Mouse (Mus musculus): Measurements from ENCODE around the gene Lims1. TPM values are rescaled to one million over a fixed set of nuclear protein-coding genes. Genes with fewer than 3 reads are reported as not detected.

Gene Lims1
- polyA plus RNA-seq, 1 experiment from 2014 or later: 107 TPM

GRCm38 (mm10) chr10:58383761-58384160 lies 60.5 kb downstream of the Lims1 start:
- 84% methylated on average over 2 of the region's 2 CpGs for WGBS
- Histone ChIP-seq H3K9ac (replicated peaks) (no peak overlapping the region), H3K4me1 (replicated peaks) (peaks cover 14% of the 10 kb centered on the region), H3K27ac (no peak overlapping the region), H3K4me2 (no peak overlapping the region), H3K36me3 (no peaks in the 10 kb centered on the region), H3K9me3 (no peaks in the 10 kb centered on the region), H3K4me3 (replicated peaks) (no peak overlapping the region), H3K27me3 (no peaks in the 10 kb centered on the region)
- ATAC-seq (ENCODE audit: insufficient number of reproducible peaks, insufficient read depth, low FRiP score, low TSS enrichment, low read depth): no peak

DNA sequence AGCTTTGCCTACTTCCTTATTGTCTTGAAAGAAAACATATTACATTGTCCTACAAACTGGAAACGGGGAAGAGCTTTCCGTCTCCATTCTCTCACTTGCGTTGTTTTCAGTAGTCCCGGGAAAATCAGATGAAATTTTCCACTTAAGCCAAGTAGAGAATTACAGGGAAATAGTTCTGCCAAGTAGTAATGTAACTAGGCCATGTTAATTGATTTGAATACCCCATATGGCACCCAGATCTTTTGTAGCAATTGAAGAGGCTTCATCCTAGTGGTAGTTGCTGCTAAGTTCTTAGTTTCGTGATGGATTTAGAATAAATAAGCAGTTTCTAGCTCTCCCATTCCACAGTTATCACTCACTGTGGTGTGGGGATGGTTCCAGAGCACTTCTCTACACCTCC lies 62.4 kb downstream of the Lims1 start:
- Histone ChIP-seq H3K4me2 (no peak overlapping the region), H3K4me1 (replicated peaks) (peaks cover 14% of the 10 kb centered on the region), H3K9ac (replicated peaks) (no peak overlapping the region), H3K36me3 (no peaks in the 10 kb centered on the region), H3K27ac (no peak overlapping the region), H3K9me3 (no peaks in the 10 kb centered on the region), H3K27me3 (no peaks in the 10 kb centered on the region), H3K4me3 (replicated peaks) (no peak overlapping the region)
- ATAC-seq (ENCODE audit: insufficient number of reproducible peaks, insufficient read depth, low FRiP score, low TSS enrichment, low read depth): no peak
- 89% methylated on average over 5 of the region's 5 CpGs for WGBS

DNA sequence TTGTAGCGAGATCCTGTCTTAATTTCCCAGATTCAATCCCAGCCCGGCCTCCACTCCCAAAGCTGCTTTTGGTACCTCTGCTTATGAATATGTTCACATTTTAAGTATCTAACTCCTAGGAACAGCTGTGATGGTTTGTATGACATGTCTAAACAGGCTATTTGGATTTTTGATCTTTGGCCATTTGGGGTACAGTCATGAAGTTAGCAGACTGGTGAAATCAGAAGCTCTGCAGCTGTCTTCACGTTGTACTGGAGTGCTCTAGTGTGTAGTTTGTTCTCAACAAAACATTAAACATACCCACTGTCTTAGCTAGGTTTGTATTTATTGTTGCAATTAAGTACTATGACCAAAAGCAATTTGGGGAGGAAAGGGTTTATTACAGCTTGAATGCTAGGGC lies 63.7 kb downstream of the Lims1 start:
- no peak overlapping the region for H3K4me2 ChIP-seq
- no peak overlapping the region for H3K9ac ChIP-seq (replicated peaks)
- H3K27ac ChIP-seq: no peak overlapping the region
- no peaks in the 10 kb centered on the region for H3K36me3 ChIP-seq
- H3K9me3 ChIP-seq: no peaks in the 10 kb centered on the region
- peaks cover 11% of the 10 kb centered on the region for H3K4me1 ChIP-seq (replicated peaks)
- no peak overlapping the region for H3K4me3 ChIP-seq (replicated peaks)
- ATAC-seq (ENCODE audit: insufficient number of reproducible peaks, insufficient read depth, low FRiP score, low TSS enrichment, low read depth): no peak
- WGBS: 85% methylated on average over 3 of the region's 3 CpGs
- no peaks in the 10 kb centered on the region for H3K27me3 ChIP-seq

- H3K27me3 ChIP-seq: no peaks in the 10 kb centered on the region
- H3K27ac ChIP-seq: no peak overlapping the region
- no peak overlapping the region for H3K4me3 ChIP-seq (replicated peaks)
- 88% methylated on average over 3 of the region's 3 CpGs for WGBS
- H3K9ac ChIP-seq (replicated peaks): no peak overlapping the region
- ATAC-seq (ENCODE audit: insufficient number of reproducible peaks, insufficient read depth, low FRiP score, low TSS enrichment, low read depth): no peak
- no peaks in the 10 kb centered on the region; the same call in 1 of the 2 replicates for H3K4me1 ChIP-seq (replicated peaks)
- H3K9me3 ChIP-seq: no peaks in the 10 kb centered on the region
- H3K4me2 ChIP-seq: no peak overlapping the region
- no peaks in the 10 kb centered on the region for H3K36me3 ChIP-seq
Observed at GRCm38 (mm10) chr10:58388648-58389047, 65.4 kb downstream of the Lims1 start.

GRCm38 (mm10) chr10:58389151-58389550 lies 65.9 kb downstream of the Lims1 start:
- no peaks in the 10 kb centered on the region for H3K9me3 ChIP-seq
- H3K4me3 ChIP-seq (replicated peaks): no peak overlapping the region
- no peak overlapping the region for H3K4me2 ChIP-seq
- no peaks in the 10 kb centered on the region for H3K36me3 ChIP-seq
- H3K9ac ChIP-seq (replicated peaks): no peak overlapping the region
- no peaks in the 10 kb centered on the region for H3K27me3 ChIP-seq
- no peaks in the 10 kb centered on the region; the same call in 1 of the 2 replicates for H3K4me1 ChIP-seq (replicated peaks)
- WGBS: 76% methylated on average over 3 of the region's 3 CpGs
- H3K27ac ChIP-seq: no peak overlapping the region
- no peak for ATAC-seq (ENCODE audit: insufficient number of reproducible peaks, insufficient read depth, low FRiP score, low TSS enrichment, low read depth)

DNA sequence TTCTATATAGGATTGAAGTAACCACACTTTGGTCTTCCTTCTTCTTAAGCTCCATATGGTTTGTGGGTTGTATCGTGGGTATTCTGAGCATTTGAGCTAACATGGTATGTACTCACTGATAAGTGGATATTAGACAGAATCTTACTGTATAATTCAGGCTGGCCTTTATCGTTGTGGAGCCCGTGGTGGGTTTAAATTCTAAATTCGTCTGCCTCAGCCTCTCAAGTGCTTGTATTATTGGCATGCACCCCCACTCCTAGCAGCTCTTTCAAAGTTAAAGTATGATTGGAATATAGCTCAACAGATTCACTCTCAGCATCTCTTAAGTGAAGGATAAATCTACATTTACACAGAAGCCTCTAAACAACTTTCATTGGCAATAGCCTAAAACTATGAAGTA lies 69.2 kb downstream of the Lims1 start:
- H3K9me3 ChIP-seq: no peaks in the 10 kb centered on the region
- no peak for ATAC-seq (ENCODE audit: insufficient number of reproducible peaks, insufficient read depth, low FRiP score, low TSS enrichment, low read depth)
- no peak overlapping the region for H3K9ac ChIP-seq (replicated peaks)
- H3K27me3 ChIP-seq: no peaks in the 10 kb centered on the region
- no peaks in the 10 kb centered on the region for H3K36me3 ChIP-seq
- no peak overlapping the region for H3K4me2 ChIP-seq
- 89% methylated on average over 4 of the region's 4 CpGs for WGBS
- no peaks in the 10 kb centered on the region; the same call in 1 of the 2 replicates for H3K4me1 ChIP-seq (replicated peaks)
- no peak overlapping the region for H3K27ac ChIP-seq
- H3K4me3 ChIP-seq (replicated peaks): no peak overlapping the region

DNA sequence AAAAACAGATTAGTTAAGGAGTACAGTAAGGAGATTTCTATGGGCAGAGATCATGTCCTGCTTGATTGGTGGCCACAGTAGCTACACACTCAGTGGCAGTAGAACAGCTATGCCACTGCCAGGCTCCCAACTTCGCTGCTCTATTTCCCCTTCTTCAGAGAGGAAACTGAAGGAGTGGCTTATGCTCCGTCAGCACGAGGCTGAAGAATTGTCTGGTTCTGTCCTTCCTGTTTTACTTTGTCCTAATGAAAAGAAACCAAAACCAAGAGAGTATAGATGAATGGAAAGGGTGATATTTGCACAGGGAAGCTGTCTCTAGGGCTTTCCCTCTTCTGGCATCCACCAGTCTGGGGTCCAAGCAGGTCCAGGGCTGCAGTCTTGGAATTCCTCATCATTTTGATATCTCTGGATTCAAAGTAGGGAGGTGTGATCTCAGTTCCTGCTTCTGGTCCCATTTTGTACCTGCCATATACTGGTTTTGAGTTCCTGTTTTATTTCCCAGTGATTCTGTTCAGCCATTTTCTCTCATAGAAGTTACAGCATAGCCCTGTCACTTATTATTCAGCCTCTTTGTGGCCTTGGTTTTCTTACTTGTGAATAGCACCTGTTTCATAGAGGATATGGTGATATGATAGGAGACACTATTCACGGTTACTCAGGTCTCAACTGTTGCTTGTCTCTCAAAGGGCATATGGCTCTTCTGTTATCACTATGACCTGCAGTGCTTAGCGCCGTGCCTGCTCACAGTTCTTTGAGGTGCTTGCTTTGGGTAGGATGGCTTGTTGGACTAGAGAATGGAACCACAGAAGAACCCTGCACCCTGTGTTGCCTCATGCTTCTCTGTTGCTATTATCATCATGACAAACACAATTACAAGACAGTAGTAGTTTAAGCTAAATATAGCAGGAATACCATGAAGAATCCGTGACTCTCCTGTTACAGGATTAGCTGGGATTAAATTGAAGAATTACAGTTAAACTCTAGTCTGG lies 70.1 kb downstream of the Lims1 start:
- no peaks in the 10 kb centered on the region for H3K27me3 ChIP-seq

GRCm38 (mm10) chr10:58394170-58394569 lies 70.9 kb downstream of the Lims1 start:
- H3K4me2 ChIP-seq: no peak overlapping the region

More for the DNA sequence above, 70.1 kb downstream of the Lims1 start:
- no peak for ATAC-seq (ENCODE audit: insufficient number of reproducible peaks, insufficient read depth, low FRiP score, low TSS enrichment, low read depth)
- WGBS: 86% methylated on average over 7 of the region's 7 CpGs
- Histone ChIP-seq H3K36me3 (no peaks in the 10 kb centered on the region), H3K27ac (peak overlapping the region; percentile 9; the same call in 1 of the 2 replicates), H3K4me3 (replicated peaks) (no peak overlapping the region), H3K9me3 (no peaks in the 10 kb centered on the region), H3K9ac (replicated peaks) (no peak overlapping the region), H3K4me2 (no peak overlapping the region), H3K4me1 (replicated peaks) (no peaks in the 10 kb centered on the region; the same call in 1 of the 2 replicates)

GRCm38 (mm10) chr10:58395315-58395714 lies 72.0 kb downstream of the Lims1 start:
- WGBS: 97% methylated on average over 4 of the region's 4 CpGs
- no peak overlapping the region for H3K27ac ChIP-seq

More at GRCm38 (mm10) chr10:58394170-58394569, 70.9 kb downstream of the Lims1 start:
- H3K9ac ChIP-seq (replicated peaks): no peak overlapping the region
- no peaks in the 10 kb centered on the region for H3K9me3 ChIP-seq
- no peaks in the 10 kb centered on the region for H3K27me3 ChIP-seq
- ATAC-seq (ENCODE audit: insufficient number of reproducible peaks, insufficient read depth, low FRiP score, low TSS enrichment, low read depth): no peak
- 77% methylated on average over 10 of the region's 10 CpGs for WGBS
- 0 out of 2 replicates have a peak overlapping the region, but pooled peaks have one; percentile 17 for H3K27ac ChIP-seq
- no peaks in the 10 kb centered on the region; the same call in 1 of the 2 replicates for H3K4me1 ChIP-seq (replicated peaks)
- H3K4me3 ChIP-seq (replicated peaks): no peak overlapping the region
- peaks cover 7% of the 10 kb centered on the region for H3K36me3 ChIP-seq

GRCm38 (mm10) chr10:58395723-58396122 lies 72.5 kb downstream of the Lims1 start:
- Histone ChIP-seq H3K4me3 (replicated peaks) (no peak overlapping the region), H3K9ac (replicated peaks) (no peak overlapping the region), H3K9me3 (no peaks in the 10 kb centered on the region), H3K27ac (no peak overlapping the region), H3K4me2 (no peak overlapping the region), H3K27me3 (no peaks in the 10 kb centered on the region), H3K4me1 (replicated peaks) (no peaks in the 10 kb centered on the region), H3K36me3 (peaks cover 12% of the 10 kb centered on the region)
- ATAC-seq (ENCODE audit: insufficient number of reproducible peaks, insufficient read depth, low FRiP score, low TSS enrichment, low read depth): no peak
- 88% methylated on average over 2 of the region's 2 CpGs for WGBS

More at GRCm38 (mm10) chr10:58395315-58395714, 72.0 kb downstream of the Lims1 start:
- H3K27me3 ChIP-seq: no peaks in the 10 kb centered on the region
- no peaks in the 10 kb centered on the region for H3K9me3 ChIP-seq
- H3K36me3 ChIP-seq: peaks cover 12% of the 10 kb centered on the region
- no peak for ATAC-seq (ENCODE audit: insufficient number of reproducible peaks, insufficient read depth, low FRiP score, low TSS enrichment, low read depth)
- H3K9ac ChIP-seq (replicated peaks): no peak overlapping the region
- H3K4me2 ChIP-seq: no peak overlapping the region
- H3K4me1 ChIP-seq (replicated peaks): no peaks in the 10 kb centered on the region; the same call in 1 of the 2 replicates
- H3K4me3 ChIP-seq (replicated peaks): no peak overlapping the region

DNA sequence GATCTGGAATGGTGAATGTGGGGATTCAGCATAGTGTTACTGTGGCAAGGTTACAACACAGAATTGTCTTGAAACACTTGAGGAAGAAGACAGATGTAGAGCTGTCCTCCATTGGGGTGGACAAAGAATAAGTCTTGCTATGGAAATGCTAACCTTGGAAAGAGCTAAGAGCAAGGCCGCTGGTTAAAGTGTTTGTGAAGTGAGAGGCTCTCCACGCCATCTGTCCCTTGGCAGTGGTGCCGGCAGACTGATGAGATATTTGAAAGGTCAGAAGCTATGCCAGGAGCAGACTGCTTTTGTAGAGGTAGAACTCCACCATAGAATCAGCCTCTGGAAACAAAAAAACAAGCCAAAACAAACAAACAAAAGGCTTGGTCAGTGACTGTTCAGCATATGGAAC lies 73.3 kb downstream of the Lims1 start:
- no peak overlapping the region for H3K4me3 ChIP-seq (replicated peaks)
- no peak for ATAC-seq (ENCODE audit: insufficient number of reproducible peaks, insufficient read depth, low FRiP score, low TSS enrichment, low read depth)
- peaks cover 19% of the 10 kb centered on the region for H3K36me3 ChIP-seq
- WGBS: 81% methylated on average over 3 of the region's 3 CpGs
- no peak overlapping the region for H3K4me2 ChIP-seq
- H3K27me3 ChIP-seq: no peaks in the 10 kb centered on the region
- H3K9ac ChIP-seq (replicated peaks): no peak overlapping the region
- no peak overlapping the region for H3K27ac ChIP-seq
- H3K4me1 ChIP-seq (replicated peaks): no peaks in the 10 kb centered on the region
- H3K9me3 ChIP-seq: no peaks in the 10 kb centered on the region

Measured in limb, embryonic 12.5 days (tissue).